18 mouse cellular contexts compared by ENCODE assay signal in the genomic region with DNA sequence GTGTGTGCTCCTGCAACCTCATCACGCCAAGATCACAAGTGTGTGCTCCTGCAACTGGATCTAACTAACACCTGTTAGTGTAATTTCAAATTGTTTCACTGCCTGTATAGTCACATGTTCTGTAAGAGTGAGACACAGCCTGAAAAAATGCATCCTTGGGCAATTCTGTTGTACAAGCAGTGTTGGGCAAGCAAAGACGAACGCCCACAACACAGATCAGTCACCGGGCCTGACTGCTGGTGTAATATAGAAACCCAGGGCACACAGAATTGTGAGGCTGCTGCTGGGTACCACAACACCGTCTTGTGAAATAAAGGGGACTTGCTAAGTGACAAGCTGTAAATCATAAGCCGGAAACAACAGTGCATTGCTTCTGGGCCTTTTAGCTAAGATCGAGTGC. TPM values are rescaled to one million over a fixed set of nuclear protein-coding genes. Genes with fewer than 3 reads are reported as not detected.
A peak's percentile ranks its signal among the peaks of the same experiment; 100 is the strongest.
DNase-seq lines count a peak whose midpoint lies in the region; ATAC-seq and TF ChIP-seq lines count a peak whose summit lies in the region.
"Had no signal": no experiment of that assay in that cellular context is flagged by ENCODE, and none has a peak within 500 bp of the region (broad histone marks: within the 10 kb centered on the region; RNA-seq: fewer than 3 reads in every experiment).

No protein-coding gene starts in this region.

- H3K36me3 ChIP-seq in kidney, adult 2 months (ENCODE audit: control insufficient read depth, insufficient read depth, low read length), result peaks cover 2% of the 10 kb centered on the region; the same call in 1 of the 2 replicates

- no peak for DNase-seq in kidney, adult 2 months
- no peak for DNase-seq in kidney, adult 18-20 months
- peak; percentile 59 to 66 for DNase-seq in lung, postnatal 4 days
- no peak for DNase-seq in ovary, postnatal 36 days (ENCODE audit: low spot score)
- DNase-seq in layer of hippocampus, adult 9-10 months (ENCODE audit: low spot score), result no peak
- no peak for DNase-seq in right cerebral cortex, postnatal 10 days (ENCODE audit: low spot score in 2 of 2)
- DNase-seq: cerebellum, adult 2 months; embryo, embryonic 11 days; heart, adult 18-20 months; heart, postnatal 4 days; kidney, postnatal 10 days; right cerebral cortex, postnatal 14 days; thymus, postnatal 4 days had no signal

- WGBS in kidney, adult 2 months, result 67% methylated on average over 7 of the region's 7 CpGs
- 40% methylated on average over 7 of the region's 7 CpGs for WGBS in bone marrow, adult 2 months

- peak overlapping the region; percentile 28 for H3K27ac ChIP-seq in kidney, adult 2 months (ENCODE audit: insufficient read depth, low read depth, low read length)
- peak overlapping the region; percentile 49; the same call in 1 of the 2 replicates for H3K27ac ChIP-seq in bone marrow, adult 2 months (ENCODE audit: control insufficient read depth, insufficient read depth, low read depth, low read length, poor library complexity)
- H3K27ac ChIP-seq: neural tube, embryonic 13.5 days had no signal

- TF ChIP-seq POLR2A in kidney, adult 2 months (IDR thresholded peaks at IDR 0.05; ENCODE audit: low read depth, low read length), result no peak
- TF ChIP-seq POLR2A in bone marrow, adult 2 months (IDR thresholded peaks at IDR 0.05; ENCODE audit: borderline replicate concordance, control insufficient read depth, low read depth, low read length), result no peak

- no peaks in the 10 kb centered on the region for H3K27me3 ChIP-seq in kidney, adult 2 months (replicated peaks; ENCODE audit: control insufficient read depth, insufficient read depth, low read length)
- H3K27me3 ChIP-seq: neural tube, embryonic 13.5 days had no signal

- ATAC-seq in granulocyte monocyte progenitor cell, adult 5-6 weeks (replicated peaks; ENCODE audit: poor library complexity, severe bottlenecking), result peak; percentile 86
- ATAC-seq: forebrain, embryonic 14.5 days; inflammation-experienced regulatory T-cells, adult 6 months had no signal

- no peak for TF ChIP-seq CTCF in kidney, adult 2 months (conservative IDR thresholded peaks at IDR 0.05; ENCODE audit: insufficient read depth, insufficient read length, low read depth, low read length)
- TF ChIP-seq CTCF in bone marrow, adult 2 months (IDR thresholded peaks at IDR 0.05; ENCODE audit: control insufficient read depth, insufficient read depth, low read length), result no peak

- H3K4me1 ChIP-seq in kidney, adult 2 months (ENCODE audit: control insufficient read depth, insufficient read depth, low read length), result peaks cover 37% of the 10 kb centered on the region
- H3K4me1 ChIP-seq in bone marrow, adult 2 months (ENCODE audit: control insufficient read depth, insufficient read depth, low read length), result peaks cover 6% of the 10 kb centered on the region

- no peak overlapping the region for H3K4me3 ChIP-seq in kidney, adult 2 months (ENCODE audit: insufficient read depth, low read depth, low read length)
- no peak overlapping the region for H3K4me3 ChIP-seq in bone marrow, adult 2 months (replicated peaks; ENCODE audit: control insufficient read depth, low read depth, low read length)
- H3K4me3 ChIP-seq: neural tube, embryonic 13.5 days had no signal

RNA-seq across cellular contexts. Expression of gene Per2, which starts 21.6 kb away (rescaled TPM):
- polyA plus RNA-seq in kidney, adult 2 months (2012; rRNA removed), result 5.6 and 6.8 TPM in 2 replicates
- polyA plus RNA-seq in bone marrow, adult 2 months (2011; ENCODE audit: insufficient read depth, insufficient read length, low replicate concordance, missing spikeins), result 2.3 and 9.4 TPM in 2 replicates
- total RNA-seq in granulocyte monocyte progenitor cell, adult 5-6 weeks (2014; fragmentation: Nextera tagmentation), result 4.3 and 7.8 TPM in 2 replicates
- total RNA-seq in granulocyte monocyte progenitor cell, adult 5-6 weeks (2017), result 3.2 and 8.7 TPM in 2 replicates

RNA-seq across cellular contexts. Expression of gene Hes6, which starts 23.7 kb away (rescaled TPM):
- polyA plus RNA-seq in kidney, adult 2 months (2012; rRNA removed), result 64.1 and 66.7 TPM in 2 replicates
- polyA plus RNA-seq in bone marrow, adult 2 months (2011; ENCODE audit: insufficient read depth, insufficient read length, low replicate concordance, missing spikeins), result 23.3 and 32.9 TPM in 2 replicates
- total RNA-seq in granulocyte monocyte progenitor cell, adult 5-6 weeks (2014; fragmentation: Nextera tagmentation), result 45.9 and 51.9 TPM in 2 replicates
- total RNA-seq in granulocyte monocyte progenitor cell, adult 5-6 weeks (2017), result 29.1 TPM in 2 replicates

RNA-seq across cellular contexts. Expression of gene Ilkap, which starts 39.0 kb away (rescaled TPM):
- 42.6 and 47.9 TPM in 2 replicates for polyA plus RNA-seq in kidney, adult 2 months (2012; rRNA removed)
- polyA plus RNA-seq in bone marrow, adult 2 months (2011; ENCODE audit: insufficient read depth, insufficient read length, low replicate concordance, missing spikeins), result 111 and 202 TPM in 2 replicates
- 108 and 113 TPM in 2 replicates for total RNA-seq in granulocyte monocyte progenitor cell, adult 5-6 weeks (2014; fragmentation: Nextera tagmentation)
- 109 and 111 TPM in 2 replicates for total RNA-seq in granulocyte monocyte progenitor cell, adult 5-6 weeks (2017)

RNA-seq across cellular contexts. Expression of gene Traf3ip1, which starts 56.9 kb away (rescaled TPM):
- 9.8 and 11.2 TPM in 2 replicates for polyA plus RNA-seq in kidney, adult 2 months (2012; rRNA removed)
- 2.7 and 6.8 TPM in 2 replicates for polyA plus RNA-seq in bone marrow, adult 2 months (2011; ENCODE audit: insufficient read depth, insufficient read length, low replicate concordance, missing spikeins)
- 5.2 and 7.0 TPM in 2 replicates for total RNA-seq in granulocyte monocyte progenitor cell, adult 5-6 weeks (2014; fragmentation: Nextera tagmentation)
- total RNA-seq in granulocyte monocyte progenitor cell, adult 5-6 weeks (2017), result 4.6 and 5.6 TPM in 2 replicates

Comparison
In these comparisons a context has a peak if more than half of its experiments do, and no peak if none do; other contexts are left out.
1. DNase-seq: peak in lung, postnatal 4 days (2 of 2); none in kidney, adult 2 months (single experiment), kidney, adult 18-20 months (single experiment), ovary, postnatal 36 days (single experiment), layer of hippocampus, adult 9-10 months (single experiment) and right cerebral cortex, postnatal 10 days (0 of 2).